Mouse (Mus musculus): ENCODE data around the gene Cp.
A peak's percentile ranks its signal among the peaks of the same experiment; 100 is the strongest.
"Not testable (repeated sequence)": the region's sequence is repeated elsewhere in the genome, so short reads cannot be mapped to it uniquely, and the experiment has no call there.

Cp gene

DNA sequence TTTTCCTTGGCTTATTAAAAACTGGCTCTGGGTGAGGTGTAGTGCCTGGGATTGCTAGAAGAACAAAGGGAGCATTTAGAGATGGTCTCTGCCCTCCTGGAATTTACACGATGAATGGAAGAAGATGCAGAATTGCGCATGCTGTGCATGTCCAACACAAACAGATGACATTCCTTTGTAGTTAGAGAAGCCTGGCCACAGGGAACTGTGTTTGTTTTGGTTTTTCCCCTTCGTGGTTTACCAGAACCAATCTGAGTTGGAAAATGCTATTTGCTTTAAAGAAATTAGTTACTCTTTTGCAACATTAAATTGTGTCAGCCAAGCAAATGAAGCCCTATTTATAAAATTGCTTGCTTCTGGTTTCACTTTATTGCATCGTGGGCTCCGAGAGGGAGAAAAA lies at the start of gene Cp:
TSS of gene Cp (plus strand) at position 170 of the 400 bp plus-strand sequence.
- no peak for DNase-seq (ENCODE audit: low spot score in 2 of 2)

DNA sequence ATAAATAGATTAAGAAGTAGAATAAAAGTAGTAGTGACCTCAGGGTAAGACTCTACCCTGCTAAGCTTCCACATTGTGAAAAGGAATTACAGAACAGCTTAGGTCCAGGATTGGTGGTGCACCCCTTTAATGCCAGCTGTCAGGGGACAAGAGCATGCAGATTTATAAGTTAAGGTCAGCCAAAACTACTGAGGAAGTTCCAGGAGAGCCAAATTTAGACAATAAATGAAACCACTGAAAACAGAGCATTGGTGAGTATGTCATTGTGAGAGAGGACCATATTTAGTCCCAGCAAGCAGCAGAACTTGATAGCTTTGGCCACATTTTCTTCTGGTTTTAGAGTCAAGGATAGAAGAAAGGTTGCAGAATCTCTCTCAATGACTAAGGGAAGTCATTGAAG lies 8.3 kb upstream of the Cp start:
- no peak for DNase-seq (ENCODE audit: low spot score in 2 of 2)

DNA sequence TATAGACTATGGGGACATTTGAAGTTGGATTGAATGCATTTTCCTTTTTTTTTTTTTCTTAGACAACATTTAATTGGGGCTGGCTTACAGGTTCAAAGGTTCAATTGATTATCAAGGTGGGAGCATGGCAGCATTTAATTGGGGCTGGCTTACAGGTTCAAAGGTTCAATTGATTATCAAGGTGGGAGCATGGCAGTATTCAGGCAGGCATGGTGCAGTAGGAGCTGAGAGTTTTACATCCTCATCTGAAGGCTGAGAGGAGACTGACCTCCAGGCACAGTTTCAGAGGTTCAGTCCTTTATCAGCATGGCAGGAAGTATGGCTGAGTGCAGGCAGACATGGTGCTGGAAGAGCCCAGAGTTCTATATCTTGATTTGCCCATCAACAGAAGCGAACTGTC lies 7.5 kb upstream of the Cp start:
- not testable (repeated sequence) for DNase-seq (ENCODE audit: low spot score in 2 of 2)

DNA sequence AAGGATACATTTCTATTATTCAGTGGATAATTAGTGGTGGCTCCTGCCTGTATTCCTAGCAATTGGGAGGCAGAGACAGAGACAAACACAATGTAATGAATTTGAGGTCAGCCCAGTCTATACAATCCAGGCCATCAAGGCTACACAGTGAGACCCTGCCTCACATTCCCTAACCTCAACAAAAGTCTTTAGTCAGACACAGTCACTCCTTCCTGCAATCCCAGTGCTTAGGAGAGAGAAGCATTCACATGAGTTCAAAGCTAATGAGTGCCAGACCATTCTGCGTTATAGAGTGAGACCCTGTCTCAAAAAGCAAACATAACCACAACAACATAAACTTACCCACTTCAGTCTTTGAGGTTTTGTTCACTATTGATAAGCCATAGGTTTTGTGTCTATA lies 3.4 kb upstream of the Cp start:
- DNase-seq (ENCODE audit: low spot score in 2 of 2) = no peak

DNA sequence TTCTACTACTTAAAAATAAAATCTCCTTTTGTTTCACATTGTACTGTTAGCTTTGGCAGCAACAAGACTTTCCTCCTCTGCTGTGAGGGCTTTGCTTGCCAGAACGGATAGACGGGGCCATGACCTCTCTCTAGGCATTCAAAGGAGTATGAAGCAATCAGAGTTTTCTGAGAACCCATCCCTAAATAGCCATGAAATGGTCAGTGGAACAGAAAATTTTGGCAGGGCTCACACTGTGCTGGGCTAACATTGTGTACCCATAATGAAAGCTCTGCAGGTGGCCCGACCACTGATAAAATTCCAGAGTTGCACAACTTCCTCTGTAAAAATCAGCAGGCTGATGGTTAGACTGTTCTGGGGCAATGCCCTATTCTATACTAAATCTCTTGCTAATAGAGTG lies 3.0 kb upstream of the Cp start:
- peak in 1 of 2 experiments; percentile 55 for DNase-seq (ENCODE audit: low spot score in 2 of 2)

DNA sequence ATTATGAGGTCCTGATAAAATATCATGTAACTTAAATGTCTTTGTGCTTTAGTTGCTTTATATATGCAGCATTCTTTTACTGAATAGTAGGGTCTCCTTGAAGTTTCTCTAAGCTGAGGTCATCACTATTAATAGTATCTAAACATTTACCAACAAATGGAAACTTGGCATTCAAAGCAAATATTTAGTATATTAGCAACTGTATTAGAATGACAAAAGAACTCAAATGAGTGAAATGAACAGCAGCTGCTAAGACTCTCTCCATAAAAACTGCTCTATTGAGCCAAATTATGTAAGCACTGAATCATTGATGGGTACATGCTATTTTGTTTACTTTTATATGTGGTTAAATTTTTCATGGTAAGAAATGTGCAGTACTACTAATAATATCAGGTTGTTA lies 1.2 kb downstream of the Cp start:
- no peak for DNase-seq (ENCODE audit: low spot score in 2 of 2)

DNA sequence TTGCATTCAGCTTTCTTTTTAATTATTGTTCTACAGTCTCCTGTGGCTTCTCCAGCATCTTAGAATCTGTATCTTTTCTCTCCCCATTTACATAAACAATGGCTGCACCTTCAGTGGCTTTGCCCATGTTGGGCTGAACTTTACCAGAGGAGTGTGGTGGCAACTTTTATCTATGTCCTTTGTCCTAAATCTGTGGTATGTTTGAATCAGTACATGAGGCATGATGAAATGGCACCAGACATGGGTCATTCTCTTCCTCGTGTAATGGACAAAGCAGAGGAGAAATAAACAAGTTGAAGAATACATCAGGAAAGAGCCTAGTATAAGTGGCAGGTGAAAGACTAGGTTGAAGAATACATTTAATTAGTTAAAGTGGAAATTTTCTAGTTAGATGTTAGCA lies 2.1 kb downstream of the Cp start:
- DNase-seq (ENCODE audit: low spot score in 2 of 2) = no peak

DNA sequence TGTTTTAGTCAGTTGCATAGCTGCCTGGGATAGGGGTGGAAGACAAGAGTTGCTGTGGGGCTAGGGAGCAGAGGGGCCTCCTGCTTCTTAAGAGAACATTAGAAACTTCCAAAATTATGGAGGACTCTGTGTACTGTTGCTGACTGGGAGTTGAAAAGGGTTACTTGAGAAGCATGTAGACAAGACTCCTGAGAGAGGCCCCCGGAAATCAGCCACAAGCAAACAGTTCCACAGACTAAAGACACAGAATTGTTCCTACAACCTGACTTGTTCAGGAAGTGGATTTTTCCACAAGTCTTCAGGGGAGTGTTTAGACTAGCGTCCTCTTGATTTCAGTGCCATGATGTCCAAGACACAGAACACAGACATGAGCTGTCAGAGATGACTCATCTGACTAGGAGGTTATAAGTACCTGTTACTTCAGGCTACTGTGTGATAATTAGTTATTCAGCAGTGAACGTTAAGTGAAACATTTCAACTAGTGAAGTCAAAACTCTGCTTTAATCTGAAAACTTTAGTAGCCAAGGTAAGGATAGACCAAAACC lies 3.8 kb downstream of the Cp start:
- no peak for DNase-seq (ENCODE audit: low spot score in 2 of 2)

DNA sequence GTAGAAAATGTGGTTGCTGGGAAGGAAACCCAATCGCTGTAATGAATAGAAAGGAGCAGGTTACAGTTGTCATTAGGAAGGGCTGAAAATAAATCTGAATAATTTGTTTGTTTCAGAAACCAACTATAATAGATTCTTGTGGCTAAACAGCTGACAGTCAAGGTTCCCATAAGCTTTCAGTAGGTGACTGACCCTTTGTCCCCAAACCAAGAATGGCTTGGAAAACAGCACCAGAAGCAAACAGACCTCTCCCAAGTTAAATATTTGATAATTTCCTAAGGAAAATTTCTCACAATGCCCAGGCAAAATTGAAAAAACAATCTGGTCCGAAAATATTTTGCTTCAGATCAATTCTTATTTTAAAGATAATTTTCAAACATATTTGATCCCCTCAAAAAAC lies 4.5 kb downstream of the Cp start:
- no peak for DNase-seq (ENCODE audit: low spot score in 2 of 2)

DNA sequence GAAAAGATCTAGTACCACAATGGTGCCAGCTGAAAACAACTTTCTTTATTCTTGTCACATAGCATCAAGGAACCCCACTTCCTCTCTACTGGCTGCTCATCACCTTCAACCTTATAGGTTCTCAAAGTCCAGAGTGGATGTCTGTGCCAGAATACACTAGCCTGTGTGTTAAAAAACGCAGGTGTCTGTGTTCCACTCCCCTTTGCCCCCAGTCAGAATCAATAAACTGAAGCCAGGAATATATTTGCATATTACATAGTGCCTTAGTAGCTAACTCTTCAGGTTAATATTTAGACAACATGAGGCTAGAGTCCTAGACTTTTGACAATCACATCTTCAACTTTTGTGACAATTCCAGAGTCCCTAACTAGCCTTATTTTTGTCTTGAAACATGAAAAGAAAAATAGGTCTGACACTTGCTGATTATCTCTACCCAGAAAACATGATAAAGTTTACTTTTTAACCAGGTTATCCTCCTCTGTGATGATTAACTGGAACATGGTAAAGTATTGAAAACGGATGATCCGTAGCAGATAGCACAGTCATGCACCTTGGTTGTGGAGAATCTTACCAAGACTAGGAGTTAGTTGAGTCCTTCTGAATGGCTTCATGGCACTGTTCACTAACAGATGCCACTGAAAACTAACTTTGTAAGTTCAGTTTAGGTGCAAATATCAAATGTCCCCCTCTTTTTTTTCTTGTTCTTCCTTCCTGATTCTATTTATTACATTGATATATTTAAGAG lies 6.1 kb downstream of the Cp start:
- no peak for DNase-seq (ENCODE audit: low spot score in 2 of 2)

DNA sequence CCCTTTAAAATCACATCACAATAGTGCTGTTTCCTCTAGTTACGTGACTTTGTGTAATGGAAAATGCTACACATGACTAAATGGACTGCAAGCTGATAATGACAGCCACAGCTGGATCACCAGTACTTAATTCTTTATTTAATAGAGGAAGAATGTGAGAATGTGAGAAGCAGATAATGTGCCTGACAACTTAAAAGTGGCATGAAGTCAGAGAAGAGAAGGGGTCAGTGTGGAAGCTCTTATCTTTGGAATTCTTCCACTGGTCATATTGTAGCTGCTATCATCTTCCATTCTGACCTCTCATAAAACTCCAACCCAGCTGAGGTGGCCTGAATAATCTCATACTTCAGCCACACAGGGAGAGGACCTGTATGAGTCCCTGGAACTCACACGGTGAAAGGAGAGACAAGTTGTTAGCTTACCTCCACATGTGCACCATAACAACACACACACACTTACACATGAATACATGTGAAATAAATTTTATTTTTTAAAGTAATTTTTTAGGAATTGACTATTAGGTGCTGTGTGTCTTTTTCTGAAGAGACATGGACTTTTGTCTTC lies 7.9 kb downstream of the Cp start:
- no peak for DNase-seq (ENCODE audit: low spot score in 2 of 2)

DNA sequence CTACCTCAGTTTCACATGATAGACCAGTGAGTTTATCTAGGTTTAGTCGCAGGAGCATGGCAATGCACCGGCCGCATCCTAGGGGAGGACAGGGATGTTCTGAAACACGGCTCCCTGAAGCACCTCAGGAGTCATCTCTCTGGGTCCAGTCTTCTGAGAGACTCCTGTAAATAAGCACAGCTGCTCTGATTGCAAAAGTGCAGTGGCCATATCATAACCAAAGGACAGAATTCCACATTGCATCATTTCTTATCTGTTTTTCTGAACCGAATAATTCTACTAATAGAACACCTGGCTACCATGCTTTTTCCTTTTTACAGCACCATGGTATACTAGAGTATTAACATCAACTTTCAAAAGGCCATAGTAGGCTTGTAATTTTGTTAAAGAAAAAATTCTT lies 8.4 kb downstream of the Cp start:
- DNase-seq (ENCODE audit: low spot score in 2 of 2) = no peak

DNA sequence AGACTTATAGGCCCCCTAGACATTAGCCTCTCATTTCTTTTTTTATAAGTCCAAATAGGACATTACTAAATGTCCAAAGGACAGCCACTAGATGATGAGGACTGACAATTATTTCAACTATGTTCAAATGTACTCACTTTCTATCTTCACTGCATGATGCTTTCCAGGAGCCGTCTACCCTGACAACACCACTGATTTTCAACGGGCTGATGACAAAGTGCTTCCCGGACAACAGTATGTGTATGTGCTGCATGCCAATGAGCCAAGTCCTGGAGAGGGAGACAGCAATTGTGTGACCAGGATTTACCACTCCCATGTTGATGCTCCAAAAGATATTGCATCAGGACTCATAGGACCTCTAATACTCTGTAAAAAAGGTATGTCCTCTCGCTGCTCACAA lies 9.2 kb downstream of the Cp start:
- DNase-seq (ENCODE audit: low spot score in 2 of 2) = no peak

DNA sequence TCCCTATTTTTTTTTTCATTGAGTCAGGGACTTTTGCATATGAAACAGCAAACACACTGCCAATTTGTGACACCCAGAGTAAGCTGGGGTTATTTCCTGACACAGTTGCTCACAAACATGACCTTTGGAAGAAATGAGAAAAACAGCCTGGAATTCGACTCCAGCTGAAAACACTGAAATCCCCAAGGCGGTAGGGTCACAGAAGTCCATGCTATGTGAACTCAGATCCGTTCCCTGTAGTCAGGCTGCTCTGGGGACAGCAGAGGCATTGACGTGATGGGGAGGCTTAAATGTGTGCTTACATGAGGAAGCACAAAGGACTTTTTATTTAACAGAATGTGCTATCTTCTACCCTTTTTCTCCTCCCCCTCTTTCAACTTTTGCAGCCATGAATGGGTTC lies 21.6 kb downstream of the Cp start:
- no peak for DNase-seq (ENCODE audit: low spot score in 2 of 2)

DNA sequence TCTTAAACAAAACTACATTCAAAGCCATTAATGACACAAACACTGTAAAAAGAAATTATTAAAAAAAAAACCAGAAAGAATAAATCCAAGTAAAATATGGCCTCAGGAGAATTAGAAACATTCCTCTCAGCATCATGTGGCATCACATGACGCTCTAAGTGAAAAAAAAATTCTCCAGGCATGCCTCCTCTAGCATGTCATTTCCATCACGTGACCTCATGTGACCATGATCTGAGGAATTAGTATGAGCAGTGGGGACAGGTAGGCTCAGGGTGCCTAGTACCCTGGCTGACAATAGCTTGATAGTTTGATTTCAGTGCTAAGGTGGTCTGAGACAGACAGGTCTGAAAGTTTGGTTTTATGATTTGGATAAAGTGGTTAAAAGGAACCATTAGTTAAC lies 24.3 kb downstream of the Cp start:
- DNase-seq (ENCODE audit: low spot score in 2 of 2) = no peak

DNA sequence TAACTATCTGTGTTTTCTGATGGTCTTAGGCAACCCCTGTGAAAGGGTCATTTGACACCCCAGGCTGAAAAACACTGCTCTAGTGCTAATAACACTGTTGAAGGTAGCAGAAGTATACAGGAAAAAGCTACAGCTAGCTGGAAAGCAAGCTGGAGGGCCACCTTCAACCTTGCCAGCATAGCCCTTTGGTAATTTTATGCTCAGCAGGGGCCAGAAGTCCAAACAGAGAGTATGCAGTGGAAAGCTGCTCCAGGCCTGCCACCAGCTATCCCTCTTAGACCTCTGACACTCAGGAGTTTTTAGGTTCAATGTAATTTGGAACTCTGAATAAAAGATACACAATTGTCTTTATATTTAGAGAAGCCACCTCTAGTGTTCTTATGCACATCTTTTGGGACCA lies 26.0 kb downstream of the Cp start:
- no peak for DNase-seq (ENCODE audit: low spot score in 2 of 2)

DNA sequence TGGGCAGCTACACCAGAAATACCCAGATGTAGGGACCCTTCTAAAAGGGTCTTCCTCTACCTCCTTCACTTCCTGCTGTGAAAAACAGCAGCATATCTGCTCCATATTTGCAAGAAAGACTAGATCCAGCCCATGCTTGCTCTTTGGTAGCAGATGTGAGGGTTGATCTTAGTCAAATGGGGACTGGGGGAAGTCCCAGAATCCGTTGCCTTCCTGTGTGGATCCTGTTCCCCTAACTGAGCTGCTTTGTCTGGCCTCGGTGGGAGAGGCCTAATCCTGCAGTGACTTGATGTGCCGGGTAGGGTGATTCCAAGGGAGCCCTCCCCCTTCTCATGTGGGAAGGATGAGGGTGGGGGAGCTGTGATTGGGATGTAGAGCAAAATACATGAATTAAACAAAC lies 29.3 kb downstream of the Cp start:
- no peak for DNase-seq (ENCODE audit: low spot score in 2 of 2)

DNA sequence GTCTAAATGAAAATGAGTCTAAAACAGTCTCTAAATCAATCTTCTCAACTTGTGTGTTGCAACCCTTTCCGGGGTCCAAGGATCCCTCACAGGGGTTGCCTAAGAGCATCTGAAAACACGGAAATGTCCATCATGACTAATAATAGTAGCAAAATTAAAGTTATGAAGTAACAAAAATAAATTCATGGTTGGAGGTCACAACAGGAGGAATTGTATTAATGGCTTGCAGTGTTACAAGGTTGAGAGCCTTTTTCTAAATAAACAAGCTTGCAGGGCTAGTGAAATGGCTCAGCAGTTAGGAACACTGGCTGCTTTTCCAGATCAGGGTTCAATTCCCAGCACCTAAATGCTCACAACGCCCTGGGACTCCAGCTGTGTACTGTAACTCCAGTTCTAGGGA lies 33.2 kb downstream of the Cp start:
- DNase-seq (ENCODE audit: low spot score in 2 of 2) = no peak

DNA sequence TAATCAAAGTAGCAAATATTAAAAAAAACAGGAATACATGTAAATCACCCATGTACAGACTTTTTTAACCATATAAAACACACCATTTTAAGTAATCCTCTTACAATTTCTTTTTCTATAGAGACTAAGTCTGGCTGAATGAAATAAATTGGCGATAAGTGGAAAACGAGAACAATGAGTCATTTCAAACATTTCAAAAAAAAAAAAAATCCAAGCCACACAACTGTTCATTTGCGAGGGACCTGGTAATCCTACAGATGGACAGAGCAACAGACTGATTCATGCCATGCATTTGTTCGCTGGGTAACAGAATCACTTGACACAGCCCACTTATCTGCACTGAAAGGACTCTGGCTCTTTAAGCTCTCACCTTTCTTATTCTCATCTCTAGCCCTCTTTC lies 35.5 kb downstream of the Cp start:
- no peak for DNase-seq (ENCODE audit: low spot score in 2 of 2)

DNA sequence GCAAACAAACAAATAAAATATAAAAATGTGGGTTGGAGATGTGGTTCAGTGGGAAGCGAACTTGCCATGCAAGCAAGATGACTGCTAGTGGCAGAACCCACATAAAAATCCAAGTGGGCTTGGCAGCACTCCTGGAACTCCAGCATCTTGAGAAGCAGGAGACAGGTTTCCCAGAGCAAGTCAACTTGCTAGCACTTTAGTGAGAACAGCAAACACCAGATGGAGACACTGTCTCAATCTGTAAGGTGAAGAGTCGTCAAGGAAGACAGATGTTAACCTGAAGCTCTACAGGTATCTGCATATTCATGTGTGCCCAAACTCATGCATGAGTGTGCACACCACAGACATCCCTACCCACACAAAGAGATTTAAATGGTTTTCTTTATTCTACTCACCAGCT lies 42.7 kb downstream of the Cp start:
- no peak for DNase-seq (ENCODE audit: low spot score in 2 of 2)

DNA sequence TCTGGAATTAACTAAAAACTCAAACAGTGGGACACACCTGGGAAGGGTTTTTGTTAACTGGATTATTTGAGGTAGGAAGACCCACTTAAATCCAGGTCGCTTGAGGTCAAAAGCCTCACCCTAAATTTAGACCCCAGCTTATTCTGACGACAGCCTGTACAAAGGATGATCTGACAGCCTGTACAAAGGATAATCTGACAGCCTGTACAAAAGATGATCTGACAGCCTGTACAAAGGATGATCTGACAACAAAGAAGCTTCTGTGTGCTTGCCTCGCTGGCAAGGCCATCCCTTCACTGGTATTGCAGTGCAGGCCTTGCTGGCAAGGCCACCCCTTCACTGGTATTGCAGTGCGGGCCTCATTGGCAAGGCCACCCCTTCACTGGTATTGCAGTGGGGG lies 44.0 kb downstream of the Cp start:
- DNase-seq (ENCODE audit: low spot score in 2 of 2) = no peak

DNA sequence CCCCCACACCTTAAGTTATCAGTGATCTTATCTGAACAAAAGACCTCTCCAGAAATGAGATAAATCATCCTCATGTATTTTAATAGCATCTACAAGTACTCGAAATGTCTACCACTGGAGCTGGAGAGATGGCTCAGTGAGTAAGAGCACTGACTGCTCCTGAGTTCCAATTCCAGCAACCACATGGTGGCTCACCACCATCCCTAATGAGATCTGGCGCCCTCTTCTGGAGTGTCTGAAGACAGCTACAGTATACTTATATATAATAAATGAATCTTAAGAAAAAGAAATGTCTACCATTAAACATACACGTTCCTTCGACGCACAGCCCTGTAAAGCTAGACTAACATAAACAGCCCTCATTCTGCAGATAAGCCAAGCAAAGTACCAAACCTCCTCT lies 45.9 kb downstream of the Cp start:
- no peak for DNase-seq (ENCODE audit: low spot score in 2 of 2)

DNA sequence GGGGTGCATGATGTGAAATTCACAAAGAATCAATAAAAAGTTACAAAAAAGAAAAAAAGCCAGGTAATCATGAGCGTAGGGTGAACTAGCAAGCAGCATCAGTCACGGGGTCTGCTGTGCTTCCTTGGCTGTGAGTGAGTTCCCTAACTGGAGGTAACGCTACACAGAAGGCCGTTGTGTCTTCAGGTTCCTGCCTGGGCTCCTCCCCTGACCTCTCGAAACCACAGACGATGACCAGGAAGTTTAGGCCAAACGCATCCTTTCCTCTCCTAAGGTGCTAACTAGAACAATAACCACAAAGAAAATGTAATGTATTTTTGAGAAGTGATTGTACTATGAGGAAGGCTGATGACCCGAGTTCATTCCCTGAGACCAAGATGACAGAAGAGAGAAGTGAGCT lies 47.6 kb downstream of the Cp start:
- no peak for DNase-seq (ENCODE audit: low spot score in 2 of 2)

DNA sequence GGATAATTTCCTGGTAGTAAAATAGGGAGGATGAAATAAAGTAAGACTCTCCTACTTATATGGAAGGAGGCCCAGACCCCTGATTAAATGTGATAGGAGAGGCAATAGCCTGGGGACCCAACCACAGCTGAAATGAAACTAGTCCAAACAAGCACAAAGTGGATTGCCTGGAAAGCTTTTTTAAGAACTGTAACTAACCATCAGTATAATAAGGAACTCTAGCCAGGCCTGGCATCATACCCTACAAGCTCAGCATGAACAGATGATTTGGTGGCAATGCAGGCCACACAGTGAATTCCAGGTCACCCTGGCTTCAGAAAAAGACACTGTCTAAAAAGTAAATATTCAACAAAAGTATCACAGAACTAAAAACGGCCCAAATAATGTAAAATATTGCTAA lies 48.8 kb downstream of the Cp start:
- DNase-seq (ENCODE audit: low spot score in 2 of 2) = no peak
